8 mouse cellular contexts compared by ENCODE assay signal in genomic region chr16:31070358-31071133, GRCm38 (mm10). TPM values are rescaled to one million over a fixed set of nuclear protein-coding genes. Genes with fewer than 3 reads are reported as not detected.
DNase-seq lines count a peak whose midpoint lies in the region; ATAC-seq and TF ChIP-seq lines count a peak whose summit lies in the region.

No protein-coding gene starts in this region.

- H3K27me3 ChIP-seq in lung, embryonic 14.5 days (ENCODE audit: insufficient read depth, low read length): no peaks in the 10 kb centered on the region

- TF ChIP-seq POLR2A in olfactory bulb, adult 2 months (IDR thresholded peaks at IDR 0.05; ENCODE audit: insufficient read depth, low read depth, low read length): no peak

- ATAC-seq in frontal cortex, adult (ENCODE audit: low TSS enrichment): peak; percentile 64
- peak; percentile 67 to 81 for ATAC-seq in hematopoietic stem cell, adult 5-6 weeks (replicated peaks in 1 of 2; ENCODE audit: insufficient read depth in 1 of 2, low FRiP score in 2 of 2, low TSS enrichment in 1 of 2, low read depth in 1 of 2, poor library complexity in 2 of 2, severe bottlenecking in 2 of 2)
- peak; percentile 71 for ATAC-seq in lung, embryonic 14.5 days (ENCODE audit: insufficient read depth)

- DNase-seq in ES-E14 (ENCODE audit: low read depth, low spot score): peak; percentile 95
- DNase-seq in cerebellum, adult 18-20 months: peak; percentile 80 to 90
- DNase-seq in layer of hippocampus, adult 8-10 months (ENCODE audit: low spot score in 2 of 2): peak; percentile 72 to 84
- peak; percentile 88 for DNase-seq in lung, embryonic 14.5 days
- peak; percentile 78 for DNase-seq in testis, postnatal 14 days (ENCODE audit: low spot score)

- no peaks in the 10 kb centered on the region for H3K9me3 ChIP-seq in ES-E14 (ENCODE audit: control insufficient read depth, insufficient read depth, low read depth, low read length)
- no peaks in the 10 kb centered on the region for H3K9me3 ChIP-seq in lung, embryonic 14.5 days (ENCODE audit: low read depth, low read length)

- H3K27ac ChIP-seq in ES-E14 (ENCODE audit: insufficient read depth, low read depth, low read length, poor library complexity, severe bottlenecking): no peak overlapping the region
- H3K27ac ChIP-seq in lung, embryonic 14.5 days (ENCODE audit: low read depth): no peak overlapping the region
- no peak overlapping the region for H3K27ac ChIP-seq in olfactory bulb, adult 2 months (ENCODE audit: insufficient read depth, low read depth, low read length)

- peak overlapping the region; percentile 5; the same call in 1 of the 2 replicates for H3K9ac ChIP-seq in ES-E14 (ENCODE audit: insufficient read depth, low read depth, low read length, poor library complexity, severe bottlenecking)
- no peak overlapping the region; the same call in 1 of the 2 replicates for H3K9ac ChIP-seq in lung, embryonic 14.5 days

- H3K36me3 ChIP-seq in ES-E14 (ENCODE audit: control insufficient read depth, insufficient read depth, low read length, poor library complexity, severe bottlenecking): no peaks in the 10 kb centered on the region
- H3K36me3 ChIP-seq in lung, embryonic 14.5 days (ENCODE audit: insufficient read depth): no peaks in the 10 kb centered on the region

- H3K4me2 ChIP-seq in lung, embryonic 14.5 days: peak overlapping the region; percentile 41

- peak; percentile 96 for TF ChIP-seq CTCF in lung, embryonic 14.5 days (IDR thresholded peaks at IDR 0.05; ENCODE audit: low read depth)
- peak; percentile 89 for TF ChIP-seq CTCF in olfactory bulb, adult 2 months (IDR thresholded peaks at IDR 0.05; ENCODE audit: insufficient read depth, low read depth, low read length)

- peaks cover 2 to 19% of the 10 kb centered on the region in 2 experiments; a peak in 2 of 4 replicates for H3K4me1 ChIP-seq in ES-E14 (ENCODE audit: control insufficient read depth in 2 of 2, insufficient read depth in 2 of 2, low read length in 2 of 2, poor library complexity in 1 of 2)
- H3K4me1 ChIP-seq in lung, embryonic 14.5 days (ENCODE audit: insufficient read depth): no peaks in the 10 kb centered on the region; the same call in 1 of the 2 replicates
- peaks cover 9% of the 10 kb centered on the region for H3K4me1 ChIP-seq in olfactory bulb, adult 2 months (ENCODE audit: control insufficient read depth, insufficient read depth, low read length)

- WGBS in lung, embryonic 14.5 days: 13% methylated on average over 21 of the region's 21 CpGs
- 21% methylated on average over 21 of the region's 21 CpGs for WGBS in olfactory bulb, adult 2 months

- H3K4me3 ChIP-seq in ES-E14 (ENCODE audit: insufficient read depth in 1 of 2, low read depth in 1 of 2, low read length in 2 of 2, poor library complexity in 1 of 2, severe bottlenecking in 1 of 2): no peak overlapping the region
- H3K4me3 ChIP-seq in lung, embryonic 14.5 days (ENCODE audit: low read depth, low read length): no peak overlapping the region
- peak overlapping the region; percentile 9; the same call in 1 of the 2 replicates for H3K4me3 ChIP-seq in olfactory bulb, adult 2 months (ENCODE audit: insufficient read depth, low read depth, low read length)

- in situ Hi-C loops in ES-E14 (cut with MboI; ENCODE audit: low sequenced_read_pairs in 2 of 2, unreplicated experiment in 2 of 2): loop anchor here in 1 of 2 experiments (10.0 kb wide), 1 partner anchor 476 kb away; the partner anchor contains the start of gene Fam43a

TF ChIP-seq in ES-E14, 5 proteins besides CTCF, POLR2A, EP300 and RAD21:
- TF ChIP-seq ZC3H11A (IDR thresholded peaks at IDR 0.05; ENCODE audit: borderline replicate concordance, low read depth, low read length) (peak; percentile 99), CHD2 (IDR thresholded peaks at IDR 0.05; ENCODE audit: low read depth, low read length) (no peak)

RNA-seq across cellular contexts. Expression of gene Xxylt1, which starts 10.7 kb away (rescaled TPM):
- 22.6 and 39.8 TPM in 2 replicates for total RNA-seq in ES-E14 (2012; rRNA removed)
- 9.2 and 12.6 TPM in 2 replicates for total RNA-seq in hematopoietic stem cell, adult 5-6 weeks (2017)
- total RNA-seq in layer of hippocampus, adult 8-10 months (2022): 10 to 100 TPM; 17.9 to 21.7 (median 20.6) TPM
- polyA plus RNA-seq in lung, embryonic 14.5 days (2014; fragmentation: Nextera tagmentation; extraction: Ambion mirVana): 26.2 and 26.8 TPM in 2 replicates
- not detected in 2 replicates for polyA plus RNA-seq in olfactory bulb, adult 2 months (2012; ENCODE audit: insufficient read depth, insufficient read length, low replicate concordance, missing spikeins)
